Mouse (Mus musculus) mature B cell (primary cell): ENCODE data around the gene Rnf212b.
"Not testable (repeated sequence)": the region's sequence is repeated elsewhere in the genome, so short reads cannot be mapped to it uniquely, and the experiment has no call there.

Source experiments
- in situ Hi-C: fragments of 300-500 bp; cut with MboI; formaldehyde crosslinking; loops from 2 replicates; pipeline ENCODE4 v1.14.3; 2019

Gene Rnf212b

DNA sequence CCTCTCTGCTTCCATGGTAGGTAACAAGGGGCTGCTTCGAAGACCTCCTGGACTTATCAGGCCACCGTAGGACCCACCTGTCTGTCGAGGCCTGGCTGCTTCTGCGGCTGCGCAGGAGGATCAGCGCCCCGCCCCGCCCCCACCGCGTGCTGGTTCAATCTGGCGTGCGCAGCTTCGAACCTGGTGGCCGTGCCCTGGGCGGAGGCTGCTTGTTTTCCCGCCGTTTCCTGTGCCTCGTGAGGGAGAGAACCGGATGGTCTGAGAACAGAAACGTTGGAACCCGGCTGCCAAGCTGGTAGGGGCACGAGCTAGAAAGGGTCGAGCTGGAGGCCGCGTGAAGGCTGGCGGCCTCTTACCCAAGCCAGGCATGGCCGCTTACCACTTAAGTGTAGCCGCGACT, at the start of gene Rnf212b:
Rnf212b (plus strand) TSS at position 151 of the 400 bp plus-strand sequence.
- in situ Hi-C loops, result no loop called here

GRCm38 (mm10) chr14:54766937-54767336, 47.0 kb upstream of the Rnf212b start:
- in situ Hi-C loops, result not testable (repeated sequence)

DNA sequence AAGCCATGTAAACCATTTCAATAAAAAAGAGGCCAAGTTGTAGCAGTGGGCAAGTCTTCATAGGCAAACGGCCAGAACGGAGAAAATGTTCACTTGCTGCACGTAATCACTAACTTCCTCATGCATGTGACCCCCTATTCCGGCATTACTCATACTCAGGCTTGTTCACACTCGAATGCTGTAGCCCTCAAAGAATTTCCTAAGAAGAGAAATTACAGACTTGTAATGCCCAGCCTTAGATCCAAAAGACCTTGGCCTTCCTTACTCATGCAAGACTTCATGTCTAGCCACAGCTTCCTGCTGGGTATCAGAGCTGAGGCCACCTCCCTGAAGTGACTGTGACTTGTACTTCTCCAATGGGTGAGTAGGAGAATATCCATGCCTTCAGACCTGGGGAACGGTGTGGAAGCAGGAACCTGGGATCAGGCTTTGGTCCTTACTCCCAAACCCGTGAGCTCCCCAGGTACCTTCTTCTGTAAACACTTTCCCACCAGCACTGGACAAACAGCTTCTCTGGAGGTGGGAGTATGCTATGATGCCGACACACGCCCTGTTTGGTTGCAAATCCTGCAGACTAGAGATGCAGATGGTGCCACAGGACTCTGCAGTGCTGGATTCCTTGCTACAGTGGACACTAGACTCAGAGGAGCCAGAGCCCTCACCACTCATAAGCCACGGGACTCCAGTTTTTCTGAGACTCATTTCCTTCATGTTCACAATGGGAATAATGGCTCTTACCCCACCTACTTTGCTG, 45.5 kb upstream of the Rnf212b start:
- in situ Hi-C loops, result no loop called here

- in situ Hi-C loops, result no loop called here
These were observed 44.9 kb upstream of the Rnf212b start for GRCm38 (mm10) chr14:54769068-54769425.

DNA sequence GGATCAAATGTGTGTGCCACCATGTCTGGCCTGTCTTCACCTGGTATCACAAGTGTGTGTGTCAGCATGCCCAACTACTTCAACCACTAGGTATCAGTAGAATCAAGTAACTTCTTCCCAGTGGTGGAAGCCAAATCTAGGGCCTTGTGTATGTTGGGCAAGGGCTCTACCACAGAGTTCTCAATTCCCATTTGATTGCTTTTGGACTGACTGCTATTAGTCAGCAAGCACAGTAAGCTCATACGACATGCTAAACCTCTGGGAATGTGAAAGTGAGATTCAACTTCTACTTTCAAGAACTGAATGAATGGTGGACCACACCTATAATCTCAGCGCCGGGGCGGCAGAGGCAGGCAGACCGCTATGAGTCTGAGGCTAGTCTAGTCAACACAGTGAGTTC, 43.6 kb upstream of the Rnf212b start:
- in situ Hi-C loops, result no loop called here

- in situ Hi-C loops, result no loop called here
These were observed 41.5 kb upstream of the Rnf212b start for GRCm38 (mm10) chr14:54772333-54772856.

DNA sequence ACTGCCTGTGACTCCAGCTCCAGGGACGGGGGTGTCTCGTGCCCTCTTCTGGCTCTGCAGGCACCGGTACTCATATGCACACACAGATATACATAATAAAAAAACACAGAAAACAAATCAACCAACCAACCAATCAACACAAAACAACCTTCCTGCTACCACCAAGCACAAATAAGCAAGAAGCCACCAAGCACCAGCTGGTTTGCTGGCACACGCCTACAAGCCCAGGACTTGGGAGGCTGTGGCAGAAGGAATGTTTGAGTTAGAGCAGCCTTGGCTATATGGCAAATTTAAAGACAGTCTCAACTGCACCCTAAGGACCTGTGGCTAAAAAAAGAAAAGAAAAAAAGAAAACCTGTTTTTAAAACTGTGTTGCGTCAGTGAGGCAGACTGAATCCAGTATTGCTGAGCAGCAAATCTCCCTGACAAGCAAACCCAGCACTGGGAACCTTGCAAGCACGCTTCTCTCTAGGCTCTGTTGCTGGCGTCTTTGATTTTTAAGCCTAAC, 38.4 kb upstream of the Rnf212b start:
- in situ Hi-C loops, result no loop called here

DNA sequence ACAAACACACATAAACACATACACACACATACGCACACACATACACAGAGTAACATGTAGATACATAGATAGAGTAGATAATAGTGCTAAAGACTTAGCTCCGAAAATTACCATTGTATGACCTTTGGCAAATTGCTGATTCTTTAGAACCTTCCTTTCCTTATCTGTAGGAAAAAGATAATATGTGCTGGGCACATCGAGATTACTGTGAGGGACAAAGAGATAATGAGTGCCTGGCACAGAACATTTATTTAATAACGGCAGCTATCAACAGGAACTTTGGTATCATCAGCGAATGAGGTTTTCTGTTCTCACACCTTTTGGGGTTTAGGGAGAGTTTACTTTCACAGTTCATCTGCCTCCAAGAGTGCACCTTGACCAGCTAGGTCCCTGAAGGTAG, 37.2 kb upstream of the Rnf212b start:
- in situ Hi-C loops, result no loop called here

DNA sequence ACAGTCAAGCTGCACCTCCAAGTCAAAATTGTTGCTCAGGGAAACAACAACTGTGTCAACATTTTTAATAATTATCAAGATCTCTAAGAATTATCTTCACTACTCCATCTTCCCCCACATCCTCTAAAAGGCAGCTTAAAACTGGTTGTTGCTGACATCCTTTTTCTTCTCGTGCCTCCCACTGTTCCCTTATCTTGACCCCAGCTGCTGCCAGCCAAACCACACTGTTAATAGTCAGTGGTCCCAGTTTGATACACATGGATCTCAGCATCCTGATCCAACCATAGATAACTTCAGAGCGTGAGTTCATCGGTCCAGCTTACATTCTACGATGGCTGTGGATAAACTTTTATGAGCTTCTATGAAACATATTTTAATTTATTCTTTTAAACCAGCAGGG, 36.0 kb upstream of the Rnf212b start:
- in situ Hi-C loops, result no loop called here

DNA sequence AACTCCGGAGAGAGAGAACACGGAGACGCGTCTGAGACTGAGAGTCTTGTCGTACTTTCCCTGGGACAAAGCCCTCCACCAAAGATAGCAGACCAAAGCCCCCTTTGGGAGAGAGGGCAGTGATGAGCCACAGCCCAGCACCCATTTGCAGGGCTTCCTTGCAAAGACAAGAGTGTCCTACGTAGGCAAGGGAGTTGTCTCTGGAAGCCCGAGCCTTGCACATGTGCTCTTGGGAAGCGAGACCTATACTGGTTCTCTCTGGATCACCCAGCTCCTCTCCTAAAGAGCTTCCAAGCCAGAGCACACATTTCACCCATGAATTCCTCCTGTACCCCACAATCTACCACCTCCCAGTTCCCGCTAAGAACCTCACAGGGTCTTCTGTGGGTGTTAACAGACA, 33.9 kb upstream of the Rnf212b start:
- in situ Hi-C loops, result no loop called here

GRCm38 (mm10) chr14:54780836-54781609, 32.9 kb upstream of the Rnf212b start:
- in situ Hi-C loops, result no loop called here

- in situ Hi-C loops, result no loop called here
These were observed 32.2 kb upstream of the Rnf212b start, which contains the start of gene Slc7a8 for GRCm38 (mm10) chr14:54781610-54782365. Slc7a8 (minus strand) TSS chr14:54781946.

DNA sequence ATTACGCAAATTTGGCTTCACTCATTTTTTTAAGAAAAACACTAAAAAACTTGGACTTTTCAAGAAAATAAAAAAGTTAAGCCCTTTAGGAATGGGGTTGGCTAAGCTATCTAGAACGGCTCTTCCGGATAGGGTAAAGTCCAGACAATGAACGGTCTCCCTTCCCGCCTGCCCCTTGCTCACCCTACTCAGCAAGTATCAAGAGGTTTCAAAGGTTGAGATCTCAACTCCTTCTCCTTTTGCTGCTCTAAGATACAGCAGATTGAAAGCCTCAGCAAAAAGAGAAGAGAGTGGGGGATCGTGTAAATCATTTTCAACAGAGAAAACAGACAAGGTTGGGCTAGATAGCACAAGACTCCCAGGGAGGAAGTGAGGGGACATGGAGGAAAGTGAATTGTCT, 31.0 kb upstream of the Rnf212b start:
- in situ Hi-C loops, result no loop called here

DNA sequence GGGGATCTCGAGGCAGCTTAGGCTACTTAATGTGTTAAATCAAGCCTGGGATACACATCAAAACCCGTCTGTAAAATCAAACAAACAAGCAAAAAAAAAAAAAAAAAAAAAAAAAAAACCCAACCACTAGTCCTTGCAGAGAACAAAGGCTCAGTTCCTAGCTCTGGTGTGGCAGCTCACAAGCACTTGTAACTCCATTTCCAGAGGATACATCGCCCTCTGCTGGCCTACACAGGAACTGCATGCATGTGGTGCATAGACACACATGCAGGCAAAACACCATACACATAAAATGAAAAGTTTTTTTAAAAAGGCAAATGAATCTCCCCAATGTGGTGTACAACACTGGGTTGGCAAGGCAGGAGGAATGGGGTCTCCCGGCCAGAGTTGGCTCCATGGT, 28.0 kb upstream of the Rnf212b start:
- in situ Hi-C loops, result no loop called here

GRCm38 (mm10) chr14:54786489-54786888, 27.5 kb upstream of the Rnf212b start:
- in situ Hi-C loops, result no loop called here

DNA sequence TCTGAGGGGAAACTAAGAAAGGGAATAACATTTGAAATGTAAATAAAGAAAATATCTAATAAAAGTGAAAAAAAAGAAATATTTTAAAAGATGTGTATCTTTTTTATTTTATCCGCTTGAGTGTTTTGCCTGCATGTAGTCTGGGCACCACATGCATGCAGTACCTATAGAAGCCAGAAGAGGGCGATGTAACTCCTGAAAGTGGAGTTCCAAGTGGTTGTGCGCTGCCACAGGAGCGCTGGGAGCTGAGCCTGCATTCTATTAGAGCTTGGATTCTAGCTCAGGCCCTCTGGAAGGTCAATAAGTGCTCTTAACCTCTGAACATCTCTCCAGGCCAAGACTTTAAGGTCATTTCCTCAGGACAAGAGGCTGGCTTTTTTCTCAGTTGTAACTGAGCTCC, 26.7 kb upstream of the Rnf212b start:
- in situ Hi-C loops, result no loop called here

DNA sequence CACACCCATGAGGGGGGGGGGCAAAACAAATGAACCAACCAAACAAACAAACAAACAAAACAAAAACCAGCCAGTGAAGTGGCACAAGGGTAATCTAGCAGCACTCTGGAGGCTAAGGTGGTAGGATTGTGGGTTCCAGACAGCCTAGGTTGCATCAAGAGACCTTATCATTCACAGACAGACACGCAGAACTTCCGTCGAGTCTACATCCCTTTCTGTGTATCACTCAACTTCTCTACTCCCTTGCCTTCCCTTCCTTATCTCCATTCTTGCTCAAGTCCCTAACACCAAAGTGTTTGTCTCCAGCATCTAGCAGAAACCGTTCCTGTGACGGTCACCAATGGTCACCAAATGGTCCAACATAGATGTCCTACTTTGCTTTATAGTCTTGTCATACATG, 25.7 kb upstream of the Rnf212b start:
- in situ Hi-C loops, result no loop called here

DNA sequence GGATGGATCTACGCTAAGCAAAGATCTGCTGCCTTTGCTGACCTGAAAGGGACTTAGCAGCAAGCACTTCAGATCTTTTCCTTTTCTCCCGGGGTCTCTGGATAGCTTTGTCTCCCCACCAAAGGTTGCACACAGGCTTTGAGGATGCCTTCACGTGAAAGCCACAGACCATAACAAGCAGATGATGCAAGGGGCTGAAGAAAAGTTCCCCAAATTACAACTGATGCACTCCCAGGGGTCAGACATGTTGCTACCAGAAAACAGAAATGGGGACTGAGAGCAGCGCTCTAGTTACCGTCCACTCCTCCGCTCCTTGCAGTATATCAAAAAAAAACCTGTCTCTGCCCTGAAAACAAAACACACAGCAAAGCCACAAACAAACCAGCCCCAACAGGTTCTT, 21.8 kb upstream of the Rnf212b start:
- in situ Hi-C loops, result no loop called here

GRCm38 (mm10) chr14:54793351-54793750, 20.6 kb upstream of the Rnf212b start:
- in situ Hi-C loops, result no loop called here

DNA sequence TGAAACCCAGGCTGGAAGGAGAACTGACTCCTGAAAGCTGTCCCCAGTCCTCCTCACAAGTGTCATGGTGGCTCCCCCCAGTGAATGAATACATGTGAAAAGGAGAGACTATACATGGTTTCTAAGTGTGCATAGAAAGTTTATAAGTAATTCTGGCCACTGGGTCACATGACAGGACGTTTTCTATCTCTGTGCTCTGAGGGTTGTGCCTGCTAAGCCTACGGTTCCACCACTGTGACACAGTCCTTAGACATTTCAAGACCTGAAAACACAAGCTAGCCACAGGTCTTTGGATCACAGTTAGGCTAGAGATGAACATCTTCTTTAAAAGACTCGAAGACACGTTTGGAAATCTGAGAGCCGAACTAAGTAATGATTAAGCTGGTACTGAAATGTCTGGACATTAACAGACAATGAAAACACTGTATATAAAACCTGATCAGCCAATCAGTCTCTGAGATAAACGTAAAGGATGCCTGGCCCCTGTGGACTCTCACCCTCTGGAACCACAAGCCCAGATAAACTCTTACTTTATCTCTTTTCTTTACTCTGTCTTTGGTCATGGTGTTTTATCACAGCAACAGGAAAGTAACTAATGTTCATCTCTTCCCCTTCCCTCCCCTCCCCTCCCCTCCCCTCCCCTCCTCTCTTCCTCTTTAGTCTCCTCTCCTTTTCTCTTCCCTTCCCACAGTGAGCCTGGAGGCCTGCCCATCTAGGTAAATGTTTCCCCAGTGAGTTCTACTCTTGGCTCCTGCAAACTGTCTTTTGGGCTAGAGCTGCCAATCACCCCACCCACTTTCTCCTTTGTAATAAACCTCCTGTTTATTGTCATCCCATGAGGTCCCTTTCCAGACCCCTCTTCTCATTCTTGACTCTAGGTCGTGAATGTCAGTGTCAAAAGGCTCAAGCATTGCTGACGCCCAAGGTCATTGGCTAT, 19.8 kb upstream of the Rnf212b start:
- in situ Hi-C loops, result no loop called here

DNA sequence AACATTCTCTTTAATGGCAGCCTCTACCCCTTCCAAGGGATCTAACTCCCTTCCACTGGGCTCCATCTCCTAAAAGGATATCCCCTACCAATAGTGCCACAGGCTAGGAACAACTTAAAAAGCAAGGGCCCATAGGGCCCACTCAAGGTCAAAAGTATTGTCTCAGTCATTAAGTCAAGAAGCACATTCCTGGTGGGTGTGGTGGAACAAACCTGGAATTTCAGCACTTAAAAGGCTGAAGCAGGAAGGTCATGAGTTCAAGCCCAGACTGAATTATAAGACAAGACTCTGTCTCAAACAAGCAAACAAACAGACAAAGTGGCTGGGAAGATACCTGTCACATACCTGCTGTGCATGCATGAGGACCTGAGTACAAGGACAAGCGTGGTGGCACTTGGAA, 18.0 kb upstream of the Rnf212b start:
- in situ Hi-C loops, result no loop called here
